Comparison of ENCODE assay signal across 9 mouse cellular contexts in the genomic region with DNA sequence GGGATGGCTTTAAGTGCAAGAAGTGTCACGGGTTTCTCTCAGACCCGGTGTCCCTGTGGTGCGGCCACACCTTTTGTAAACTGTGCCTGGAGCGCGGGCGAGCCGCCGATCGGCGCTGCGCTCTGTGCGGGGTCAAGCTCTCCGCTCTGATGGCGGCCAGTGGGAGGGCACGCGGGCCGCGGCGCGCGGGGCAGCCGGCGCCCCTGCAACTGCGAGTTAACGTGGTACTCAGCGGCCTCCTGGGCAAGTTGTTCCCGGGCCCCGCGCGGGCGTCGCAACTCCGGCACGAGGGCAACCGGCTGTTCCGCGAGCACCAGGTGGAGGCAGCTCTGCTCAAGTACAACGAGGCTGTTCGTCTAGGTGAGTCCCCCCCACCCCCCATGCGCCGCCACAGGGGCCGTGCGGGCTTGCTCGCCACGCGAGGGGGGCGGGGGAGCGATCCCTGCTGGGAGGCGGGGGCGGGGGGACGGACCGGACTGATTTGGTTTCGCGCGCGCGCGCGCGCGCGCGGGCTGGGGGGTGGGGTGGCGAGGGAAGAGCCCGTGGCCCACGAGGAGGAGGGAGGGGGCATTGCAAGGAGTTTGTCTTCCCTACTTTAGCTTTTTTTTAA. TPM values are rescaled to one million over a fixed set of nuclear protein-coding genes. Genes with fewer than 3 reads are reported as not detected.
DNase-seq lines count a peak whose midpoint lies in the region; ATAC-seq lines count a peak whose summit lies in the region.
"Had no signal": no experiment of that assay in that cellular context is flagged by ENCODE, and none has a peak within 500 bp of the region (broad histone marks: within the 10 kb centered on the region; RNA-seq: fewer than 3 reads in every experiment).

No protein-coding gene starts in this region.

- H3K27ac ChIP-seq in heart, embryonic 12.5 days (ENCODE audit: poor library complexity, severe bottlenecking): no peak overlapping the region
- no peak overlapping the region for H3K27ac ChIP-seq in kidney, embryonic 15.5 days

- peak overlapping the region; percentile 43; the same call in 1 of the 2 replicates for H3K9ac ChIP-seq in heart, embryonic 12.5 days
- no peak overlapping the region for H3K9ac ChIP-seq in kidney, embryonic 15.5 days

- peak overlapping the region; percentile 46 for H3K4me3 ChIP-seq in erythroblast, embryonic 14.5 days (replicated peaks)
- peak overlapping the region; percentile 53 for H3K4me3 ChIP-seq in heart, embryonic 12.5 days
- peak overlapping the region; percentile 48 for H3K4me3 ChIP-seq in kidney, embryonic 15.5 days (replicated peaks)

- H3K9me3 ChIP-seq in erythroblast, embryonic 14.5 days (ENCODE audit: control insufficient read depth, low read length): peaks cover 11% of the 10 kb centered on the region
- peaks cover 9% of the 10 kb centered on the region for H3K9me3 ChIP-seq in heart, embryonic 12.5 days (replicated peaks)
- no peaks in the 10 kb centered on the region for H3K9me3 ChIP-seq in kidney, embryonic 15.5 days (replicated peaks)

- no peaks in the 10 kb centered on the region for H3K4me1 ChIP-seq in erythroblast, embryonic 14.5 days (ENCODE audit: control insufficient read depth)
- H3K4me1 ChIP-seq in heart, embryonic 12.5 days (replicated peaks): 0 out of 2 replicates have a peak, but pooled peaks cover 3% of the 10 kb centered on the region
- no peaks in the 10 kb centered on the region for H3K4me1 ChIP-seq in kidney, embryonic 15.5 days

- H3K36me3 ChIP-seq in erythroblast, embryonic 14.5 days (ENCODE audit: control insufficient read depth): no peaks in the 10 kb centered on the region
- H3K36me3 ChIP-seq in heart, embryonic 12.5 days: no peaks in the 10 kb centered on the region
- H3K36me3 ChIP-seq in kidney, embryonic 15.5 days: no peaks in the 10 kb centered on the region

- no peak for ATAC-seq in erythroblast, adult 5-6 weeks (replicated peaks; ENCODE audit: low FRiP score, poor library complexity, severe bottlenecking)
- ATAC-seq in heart, embryonic 12.5 days (ENCODE audit: insufficient number of reproducible peaks, low FRiP score): peak; percentile 22; the same call in 1 of the 2 replicates
- peak; percentile 24 for ATAC-seq in kidney, embryonic 15.5 days (replicated peaks; ENCODE audit: low FRiP score)

- 16% methylated on average over 54 of the region's 66 CpGs for WGBS in heart, embryonic 12.5 days
- WGBS in kidney, embryonic 15.5 days: 24% methylated on average over 53 of the region's 66 CpGs

- peaks cover 42% of the 10 kb centered on the region for H3K27me3 ChIP-seq in erythroblast, embryonic 14.5 days (ENCODE audit: control insufficient read depth)
- peaks cover 53% of the 10 kb centered on the region for H3K27me3 ChIP-seq in heart, embryonic 12.5 days (replicated peaks)
- H3K27me3 ChIP-seq in kidney, embryonic 15.5 days: peaks cover 55% of the 10 kb centered on the region
- H3K27me3 ChIP-seq: CH12.LX had no signal

- peak overlapping the region; percentile 81 for H3K4me2 ChIP-seq in heart, embryonic 12.5 days
- H3K4me2 ChIP-seq in kidney, embryonic 15.5 days: peak overlapping the region; percentile 82

- peak; percentile 12 for DNase-seq in CD4-positive helper T cell, adult 2 months (ENCODE audit: low read depth, low spot score)
- peak; percentile 25 to 52 for DNase-seq in cerebellum, postnatal 10 days
- peak; percentile 9 for DNase-seq in lung, postnatal 14 days
- DNase-seq in testis, postnatal 10 days (ENCODE audit: low spot score): peak; percentile 73

RNA-seq across cellular contexts. Expression of gene Lonrf3, which starts 1.0 kb away (rescaled TPM):
- not detected in 2 replicates for polyA plus RNA-seq in erythroblast, embryonic 14.5 days (2012)
- total RNA-seq in erythroblast, adult 5-6 weeks (2015; ENCODE audit: low replicate concordance): 1.5 and 3.3 TPM in 2 replicates
- 4.9 and 8.2 TPM in 2 replicates for total RNA-seq in erythroblast, adult 5-6 weeks (2017; ENCODE audit: low replicate concordance)
- polyA plus RNA-seq in heart, embryonic 12.5 days (2016; fragmentation: Nextera tagmentation; extraction: Ambion mirVana): 0.13 and 0.28 TPM in 2 replicates
- 0.30 and 0.36 TPM in 2 replicates for polyA plus RNA-seq in kidney, embryonic 15.5 days (2015; fragmentation: Nextera tagmentation; extraction: Ambion mirVana)
- total RNA-seq: CH12.LX had no signal

Comparison
In these comparisons a context has a peak if more than half of its experiments do, and no peak if none do; other contexts are left out.
1. DNase-seq: peak in every context shown above with its lines; median percentile 73 in testis, postnatal 10 days; 38 in cerebellum, postnatal 10 days; 12 in CD4-positive helper T cell, adult 2 months; 9 in lung, postnatal 14 days.